ENCODE assay signal across 21 mouse cellular contexts in genomic region chr2:91465934-91466333, GRCm38 (mm10). TPM values are rescaled to one million over a fixed set of nuclear protein-coding genes. Genes with fewer than 3 reads are reported as not detected.
DNase-seq lines count a peak whose midpoint lies in the region; ATAC-seq and TF ChIP-seq lines count a peak whose summit lies in the region.
"Had no signal": no experiment of that assay in that cellular context is flagged by ENCODE, and none has a peak within 500 bp of the region (broad histone marks: within the 10 kb centered on the region; RNA-seq: fewer than 3 reads in every experiment).

No protein-coding gene starts in this region.

- H3K9me3 ChIP-seq in intestine, embryonic 16.5 days (ENCODE audit: control insufficient read depth, low read length) = no peaks in the 10 kb centered on the region
- H3K9me3 ChIP-seq: embryonic facial prominence, embryonic 15.5 days; forebrain, embryonic 10.5 days; G1E; heart, embryonic 12.5 days; hindbrain, embryonic 10.5 days had no signal

- H3K36me3 ChIP-seq in intestine, embryonic 16.5 days (ENCODE audit: control insufficient read depth, insufficient read depth, low read length) = peaks cover 3% of the 10 kb centered on the region; the same call in 1 of the 2 replicates
- no peaks in the 10 kb centered on the region; the same call in 1 of the 2 replicates for H3K36me3 ChIP-seq in small intestine, adult 2 months (ENCODE audit: control insufficient read depth, insufficient read depth, low read length)
- H3K36me3 ChIP-seq: embryonic facial prominence, embryonic 15.5 days; G1E; heart, embryonic 12.5 days had no signal

- no peak for TF ChIP-seq POLR2A in small intestine, adult 2 months (IDR thresholded peaks at IDR 0.05; ENCODE audit: low read depth, low read length)

- DNase-seq in kidney, adult 9 months = peak; percentile 48
- no peak for DNase-seq in kidney, postnatal 4 days
- DNase-seq: adrenal gland, adult 8-10 months; adrenal gland, postnatal 36 days; cerebellum, adult 11 months; cerebellum, adult 8-10 months; cerebellum, postnatal 25 days; gastrocnemius, adult 2 months; gastrocnemius, postnatal 25 days had no signal

- H3K4me3 ChIP-seq in intestine, embryonic 16.5 days (ENCODE audit: low read length) = no peak overlapping the region
- H3K4me3 ChIP-seq in small intestine, adult 2 months (ENCODE audit: low read depth, low read length) = no peak overlapping the region
- H3K4me3 ChIP-seq: embryonic facial prominence, embryonic 15.5 days; erythroblast, embryonic 14.5 days; forebrain, embryonic 10.5 days; gastrocnemius, adult 2 months; heart, embryonic 12.5 days; hindbrain, embryonic 10.5 days had no signal

- H3K27ac ChIP-seq in intestine, embryonic 16.5 days (ENCODE audit: low read length) = peak overlapping the region; percentile 25
- peak overlapping the region; percentile 81 for H3K27ac ChIP-seq in small intestine, adult 2 months (ENCODE audit: insufficient read depth, low read depth, low read length)
- H3K27ac ChIP-seq: embryonic facial prominence, embryonic 15.5 days; gastrocnemius, adult 2 months; hindbrain, embryonic 10.5 days; hindbrain, embryonic 14.5 days had no signal

- peaks cover 42% of the 10 kb centered on the region for H3K4me1 ChIP-seq in intestine, embryonic 16.5 days (ENCODE audit: control insufficient read depth, insufficient read depth, low read length)
- H3K4me1 ChIP-seq in small intestine, adult 2 months (ENCODE audit: control insufficient read depth, insufficient read depth, insufficient read length, low read length) = peaks cover 24% of the 10 kb centered on the region

- H3K4me2 ChIP-seq in intestine, embryonic 16.5 days (ENCODE audit: low read depth, low read length) = no peak overlapping the region
- H3K4me2 ChIP-seq: embryonic facial prominence, embryonic 15.5 days; heart, embryonic 12.5 days; hindbrain, embryonic 14.5 days had no signal

- ATAC-seq in intestine, embryonic 16.5 days = peak; percentile 83
- no peak for ATAC-seq in CD4-positive, CD25-positive, alpha-beta regulatory T cell, adult 4 months
- no peak for ATAC-seq in monocyte, adult 5-6 weeks (replicated peaks; ENCODE audit: insufficient number of reproducible peaks, low FRiP score, low TSS enrichment, poor library complexity, severe bottlenecking)
- ATAC-seq: forebrain, embryonic 14.5 days had no signal

- no peak for TF ChIP-seq CTCF in small intestine, adult 2 months (IDR thresholded peaks at IDR 0.05; ENCODE audit: extremely low read depth, insufficient read length, insufficient replicate concordance, low read depth, low read length)

- 74% methylated on average over 3 of the region's 3 CpGs for WGBS in intestine, embryonic 16.5 days
- WGBS in small intestine, adult 2 months = 30% methylated on average over 3 of the region's 3 CpGs

- H3K27me3 ChIP-seq in intestine, embryonic 16.5 days (replicated peaks; ENCODE audit: control insufficient read depth, insufficient read depth, low read length) = no peaks in the 10 kb centered on the region
- no peaks in the 10 kb centered on the region for H3K27me3 ChIP-seq in small intestine, adult 2 months (ENCODE audit: control insufficient read depth, insufficient read depth, low read length)
- H3K27me3 ChIP-seq: embryonic facial prominence, embryonic 15.5 days; heart, embryonic 12.5 days had no signal

- H3K9ac ChIP-seq in intestine, embryonic 16.5 days (ENCODE audit: low read depth, low read length) = no peak overlapping the region
- H3K9ac ChIP-seq: embryonic facial prominence, embryonic 15.5 days; heart, embryonic 12.5 days; hindbrain, embryonic 14.5 days had no signal

RNA-seq across cellular contexts. Expression of gene Lrp4, which starts 8.6 kb away (rescaled TPM):
- 8.2 and 8.3 TPM in 2 replicates for polyA plus RNA-seq in intestine, embryonic 16.5 days (2015; fragmentation: Nextera tagmentation; extraction: Ambion mirVana)
- polyA plus RNA-seq in small intestine, adult 2 months (2012; rRNA removed) = 6.4 and 12.0 TPM in 2 replicates
- under 1 TPM; 0.10 to 0.19 TPM for polyA plus RNA-seq in CD4-positive, CD25-positive, alpha-beta regulatory T cell, adult 4 months (2017; shearing (Covaris generic))
- 1.4 to 2.5 TPM (median 1.6 TPM) in 3 replicates for total RNA-seq in monocyte, adult 5-6 weeks (2017)
- polyA plus RNA-seq: erythroblast, embryonic 14.5 days; G1E had no signal

RNA-seq across cellular contexts. Expression of gene 1110051M20Rik, which starts 21.4 kb away (rescaled TPM):
- 34.6 and 36.0 TPM in 2 replicates for polyA plus RNA-seq in intestine, embryonic 16.5 days (2015; fragmentation: Nextera tagmentation; extraction: Ambion mirVana)
- polyA plus RNA-seq in small intestine, adult 2 months (2012; rRNA removed) = 2.5 and 3.9 TPM in 2 replicates
- 10 to 100 TPM; 40.3 to 55.7 TPM for polyA plus RNA-seq in CD4-positive, CD25-positive, alpha-beta regulatory T cell, adult 4 months (2017; shearing (Covaris generic))
- 4.0 to 12.7 TPM (median 5.5 TPM) in 3 replicates for total RNA-seq in monocyte, adult 5-6 weeks (2017)
